Mouse (Mus musculus): Measurements from ENCODE around the gene Cep295nl.

DNA sequence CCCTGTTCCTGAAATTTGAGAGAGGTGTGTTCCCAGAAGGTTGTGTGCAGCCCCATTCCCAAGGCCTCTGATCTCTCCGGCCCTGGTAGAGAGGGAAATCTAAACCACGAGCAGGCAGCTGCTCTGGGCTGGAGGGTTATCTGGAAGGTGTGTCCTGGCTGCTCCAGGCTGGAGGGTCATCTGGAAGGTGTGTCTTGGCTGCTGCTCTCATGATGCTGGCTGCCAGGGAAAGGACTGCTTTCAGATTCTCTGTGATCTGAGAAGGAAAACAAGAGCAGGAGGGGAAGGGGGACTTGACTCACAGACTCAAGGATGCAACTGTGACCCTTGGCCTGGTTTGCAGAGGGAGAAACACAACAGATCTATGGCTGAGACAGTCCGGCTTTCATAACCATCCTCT lies 23.8 kb upstream of the Cep295nl start:
- TF ChIP-seq CTCF (IDR thresholded peaks at IDR 0.05; ENCODE audit: control insufficient read depth, insufficient read depth, insufficient read length) (no peak), USF1 (IDR thresholded peaks at IDR 0.05; ENCODE audit: low read depth) (no peak), FOSL1 (IDR thresholded peaks at IDR 0.05; ENCODE audit: insufficient read depth, low read length, poor library complexity, severe bottlenecking) (no peak), MAX (IDR thresholded peaks at IDR 0.05) (no peak), CEBPB (IDR thresholded peaks at IDR 0.05; ENCODE audit: low read depth) (no peak), MYOD1 (IDR thresholded peaks at IDR 0.05; ENCODE audit: control insufficient read depth, insufficient read length, low read depth) (peak; percentile 25)
